Mouse (Mus musculus) CH12.LX (cell line): ENCODE measurements around the gene Trpm7. TPM values are rescaled to one million over a fixed set of nuclear protein-coding genes. Genes with fewer than 3 reads are reported as not detected.
A peak's percentile ranks its signal among the peaks of the same experiment; 100 is the strongest.

Experiments used
- DNase-seq: peaks from one replicate; pipeline ENCODE4 v3.0.0-alpha.2; 2013; ENCODE audit errors: extremely low read depth
- H3K27ac ChIP-seq: 2 replicates; pipeline ENCODE4 v1.5.1; 2012; ENCODE audit warnings: low read depth, mild to moderate bottlenecking, control low read depth, moderate library complexity; ENCODE audit not compliant: insufficient read depth
- H3K27me3 ChIP-seq: replicated peaks from 2 replicates; pipeline ENCODE3; 2012; ENCODE audit warnings: inconsistent platforms
- H3K36me3 ChIP-seq, 2 experiments: replicated peaks in 1 of 2; 2 replicates each; pipeline versions ENCODE3 to v1.6.1; 2012; ENCODE audit warnings: inconsistent platforms in 1 of 2, low read length in 1 of 2, mild to moderate bottlenecking in 1 of 2, mixed read lengths in 1 of 2, moderate library complexity in 1 of 2; ENCODE audit not compliant: control insufficient read depth in 1 of 2, insufficient read depth in 1 of 2
- H3K4me1 ChIP-seq, 2 experiments: 2 replicates each; pipeline ENCODE4 v1.6.1; 2012; ENCODE audit warnings: inconsistent platforms in 1 of 2, moderate library complexity in 1 of 2; ENCODE audit not compliant: insufficient read depth in 2 of 2, control insufficient read depth in 1 of 2
- H3K4me2 ChIP-seq: 2 replicates; pipeline ENCODE4 v1.6.1; 2012; ENCODE audit warnings: low read depth, mild to moderate bottlenecking, control low read depth; ENCODE audit not compliant: poor library complexity, insufficient read depth, severe bottlenecking
- H3K4me3 ChIP-seq, 3 experiments: fragments of 150-350 bp in 1 of 3; sonication (generic) in 1 of 3; replicated peaks in 1 of 3; 2 replicates each; pipeline versions ENCODE3 to v1.5.1; 2011 to 2012; ENCODE audit warnings: low read depth in 2 of 3, low read length in 2 of 3, mild to moderate bottlenecking in 2 of 3, moderate library complexity in 2 of 3, control low read depth in 1 of 3, improper control_type of control experiment in 1 of 3, inconsistent platforms in 1 of 3, mixed read lengths in 1 of 3; ENCODE audit not compliant: poor library complexity in 1 of 3
- H3K79me2 ChIP-seq: replicated peaks from 2 replicates; pipeline ENCODE4 v1.6.1; 2012; ENCODE audit warnings: mild to moderate bottlenecking, moderate library complexity; ENCODE audit not compliant: control insufficient read depth, poor library complexity, insufficient read depth, severe bottlenecking; ENCODE audit errors: extremely low read depth
- H3K9ac ChIP-seq: 2 replicates; pipeline ENCODE4 v1.6.1; 2012; ENCODE audit warnings: low read depth, mild to moderate bottlenecking, control low read depth, moderate library complexity; ENCODE audit not compliant: insufficient read depth
- H3K9me3 ChIP-seq: replicated peaks from 2 replicates; pipeline ENCODE3; 2012; ENCODE audit warnings: low read length, inconsistent platforms, mixed read lengths
- CTCF ChIP-seq, 2 experiments: IDR thresholded peaks in 1 of 2; conservative IDR thresholded peaks in 1 of 2; 2 replicates each; pipeline ENCODE4 v1.5.1; 2011 to 2012; ENCODE audit warnings: low read depth in 2 of 2, low read length in 2 of 2, improper control_type of control experiment in 1 of 2, inconsistent platforms in 1 of 2, mild to moderate bottlenecking in 1 of 2, moderate library complexity in 1 of 2
- E2F4 ChIP-seq: IDR thresholded peaks from 2 replicates; pipeline ENCODE4 v1.6.1; 2011; ENCODE audit warnings: low read depth, low read length, improper control_type of control experiment; ENCODE audit not compliant: insufficient replicate concordance
- ELF1 ChIP-seq: IDR thresholded peaks from 2 replicates; pipeline ENCODE4 v1.6.1; 2014; ENCODE audit warnings: low read depth, mild to moderate bottlenecking, inconsistent platforms, low read length, improper control_type of control experiment
- MAFK ChIP-seq: IDR thresholded peaks from 2 replicates; pipeline ENCODE4 v1.6.1; 2011; ENCODE audit warnings: low read length, improper control_type of control experiment; ENCODE audit not compliant: insufficient replicate concordance
- MEF2A ChIP-seq: IDR thresholded peaks from 2 replicates; pipeline ENCODE4 v1.6.1; 2014; ENCODE audit warnings: low read depth, mild to moderate bottlenecking, inconsistent platforms, low read length, improper control_type of control experiment, borderline replicate concordance
- MYC ChIP-seq: IDR thresholded peaks from 2 replicates; pipeline ENCODE4 v1.6.1; 2011; ENCODE audit warnings: low read depth, mild to moderate bottlenecking, improper control_type of control experiment, low read length
- POLR2A ChIP-seq: IDR thresholded peaks from 2 replicates; pipeline ENCODE4 v1.6.1; 2011; ENCODE audit warnings: low read depth, mild to moderate bottlenecking, improper control_type of control experiment, low read length
- POLR2AphosphoS2 ChIP-seq: IDR thresholded peaks from 2 replicates; pipeline ENCODE4 v1.6.1; 2011; ENCODE audit warnings: low read depth, low read length, improper control_type of control experiment
- ZC3H11A ChIP-seq: IDR thresholded peaks from 2 replicates; pipeline ENCODE4 v1.6.1; 2012; ENCODE audit warnings: low read depth, mild to moderate bottlenecking, inconsistent platforms, low read length, improper control_type of control experiment
- ZMIZ1 ChIP-seq: IDR thresholded peaks from 2 replicates; pipeline ENCODE4 v1.6.1; 2012; ENCODE audit warnings: low read depth, mild to moderate bottlenecking, inconsistent platforms, low read length, improper control_type of control experiment
- ZNF384 ChIP-seq: IDR thresholded peaks from 2 replicates; pipeline ENCODE4 v1.6.1; 2012; ENCODE audit warnings: low read depth, low read length, improper control_type of control experiment, inconsistent platforms
- dilution Hi-C: fragments of 300-500 bp; cut with MboI; formaldehyde crosslinking; loops from 2 replicates; pipeline ENCODE4 v1.14.3; 2020; ENCODE audit warnings: low sequenced_read_pairs; ENCODE audit not compliant: extremely low pct_unique_long_range_greater_than_20kb, extremely low pct_ligation_motif_present
- in situ Hi-C: fragments of 300-500 bp; cut with MboI; formaldehyde crosslinking; loops from 3 replicates; pipeline ENCODE4 v1.14.3; 2019; ENCODE audit warnings: low sequenced_read_pairs, low pct_ligation_motif_present, low pct_unique_long_range_greater_than_20kb, mixed read lengths
- polyA plus RNA-seq: library from polyadenylated mRNA; unstranded; fragments of >175 nt; gene quantifications from 2 replicates; pipeline ENCODE4 v1.2.1, GENCODE M21; 2012; ENCODE audit warnings: low read depth; ENCODE audit not compliant: insufficient read length
- total RNA-seq, 2 experiments: library from RNA; depleted of rRNA; stranded (reverse); fragments of 300-350 nt in 1 of 2; fragments of >200 nt in 1 of 2; gene quantifications; 2 replicates each; pipeline ENCODE4 v1.2.3; 2012 to 2014

Trpm7 gene
- total and polyA plus RNA-seq, 3 experiments, result 14.1 to 30.1 (median 23.7) TPM

GRCm38 (mm10) chr2:126792611-126793010 is 83.4 kb downstream of the Trpm7 start:
- peaks cover 23 to 62% of the 10 kb centered on the region in 2 experiments for H3K36me3 ChIP-seq

GRCm38 (mm10) chr2:126787721-126788342 is 88.2 kb downstream of the Trpm7 start:
- no peak for DNase-seq
- in situ Hi-C loops, result loop anchor here (10.0 kb wide), 2 partner anchors 193 to 217 kb away; partner anchors contain the start of gene Ap4e1
- Histone ChIP-seq H3K4me2 (no peak overlapping the region), H3K4me1 (peaks cover 0 to 3% of the 10 kb centered on the region in 2 experiments; a peak in 2 of 4 replicates), H3K4me3 (no peak overlapping the region), H3K27me3 (no peaks in the 10 kb centered on the region), H3K9me3 (no peaks in the 10 kb centered on the region), H3K9ac (no peak overlapping the region), H3K79me2 (no peaks in the 10 kb centered on the region), H3K36me3 (peaks cover 10 to 22% of the 10 kb centered on the region in 2 experiments), H3K27ac (no peak overlapping the region)
- TF ChIP-seq ZNF384 (no peak), MEF2A (no peak), POLR2A (no peak), CTCF (conservative IDR thresholded peaks at IDR 0.05 in 1 of 2, IDR thresholded peaks at IDR 0.05 in 1 of 2; ENCODE audit: low read depth in 2 of 2, low read length in 2 of 2) (no peak), MYC (no peak), E2F4 (no peak), POLR2AphosphoS2 (no peak), ELF1 (no peak)
- dilution Hi-C loops, result no loop called here

More at GRCm38 (mm10) chr2:126792611-126793010, 83.4 kb downstream of the Trpm7 start:
- Histone ChIP-seq H3K4me3 (no peak overlapping the region), H3K79me2 (no peaks in the 10 kb centered on the region), H3K4me2 (no peak overlapping the region), H3K4me1 (no peaks in the 10 kb centered on the region; a peak in 1 of 4 replicates), H3K27ac (no peak overlapping the region), H3K9ac (no peak overlapping the region), H3K9me3 (no peaks in the 10 kb centered on the region), H3K27me3 (no peaks in the 10 kb centered on the region)
- dilution Hi-C loops, result no loop called here
- in situ Hi-C loops, result no loop called here
- no peak for TF ChIP-seq ZMIZ1
- no peak for TF ChIP-seq ZC3H11A
- TF ChIP-seq MAFK, result peak; percentile 70; the same call in 1 of the 2 replicates
- no peak for TF ChIP-seq MEF2A
- DNase-seq, result no peak

- Histone ChIP-seq H3K4me3 (no peak within 1 kb of the TSS), H3K9ac (no peak within 1 kb of the TSS), H3K9me3 (no peaks in the 10 kb centered on the region), H3K36me3 (no peaks in the 10 kb centered on the region), H3K79me2 (no peaks in the 10 kb centered on the region), H3K27me3 (no peaks in the 10 kb centered on the region), H3K4me2 (no peak within 1 kb of the TSS), H3K4me1 (peaks cover 0 to 3% of the 10 kb centered on the region in 2 experiments; a peak in 3 of 4 replicates), H3K27ac (no peak within 1 kb of the TSS)
- dilution Hi-C loops, result no loop called here
- no peak for DNase-seq
- no peak for TF ChIP-seq POLR2A
- in situ Hi-C loops, result loop anchor here (10.0 kb wide), 2 partner anchors 189 to 221 kb away; partner anchors contain the start of gene Ap4e1
Measured at GRCm38 (mm10) chr2:126783370-126783769, 92.7 kb downstream of the Trpm7 start, which contains the start of gene Usp50. Usp50 (minus strand) TSS chr2:126783470.
